ENCODE assay signal across 7 mouse cellular contexts in the genomic region with DNA sequence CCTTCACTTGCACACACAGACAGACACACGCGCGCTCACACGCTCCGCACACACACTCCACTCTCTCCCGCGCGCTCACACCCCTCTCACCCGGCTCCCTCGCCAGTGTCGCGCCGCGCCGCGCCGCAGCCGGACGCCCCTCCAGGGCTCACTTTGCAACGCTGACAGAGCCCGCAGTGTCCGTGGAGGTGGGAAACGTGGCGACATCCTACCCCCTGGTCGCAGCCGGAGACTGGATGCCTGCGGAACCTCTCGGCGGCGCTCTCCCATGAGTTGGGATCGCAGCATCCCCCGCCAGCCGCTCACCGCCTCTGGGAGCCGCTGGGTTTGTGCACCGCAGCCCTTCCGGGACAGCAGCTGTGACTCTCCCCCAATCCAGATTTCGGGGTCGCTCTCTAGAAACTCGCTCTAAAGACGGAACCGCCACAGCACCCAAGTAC. TPM values are rescaled to one million over a fixed set of nuclear protein-coding genes. Genes with fewer than 3 reads are reported as not detected.
DNase-seq lines count a peak whose midpoint lies in the region; ATAC-seq lines count a peak whose summit lies in the region.

No protein-coding gene starts in this region.

- peak overlapping the region; percentile 70 for H3K4me3 ChIP-seq in heart, embryonic 11.5 days (ENCODE audit: low read depth, low read length)
- H3K4me3 ChIP-seq in limb, embryonic 10.5 days: peak overlapping the region; percentile 75
- peak overlapping the region; percentile 74 for H3K4me3 ChIP-seq in neural tube, embryonic 13.5 days

- DNase-seq in right cerebral cortex, postnatal 4 days: peak; percentile 39
- DNase-seq in right cerebral cortex, postnatal 14 days: no peak
- DNase-seq in embryo, embryonic 10.5 days (ENCODE audit: low spot score): peak; percentile 62
- peak; percentile 75 for DNase-seq in limb, embryonic 10.5 days (ENCODE audit: low spot score)
- no peak for DNase-seq in right cerebral cortex, postnatal 10 days (ENCODE audit: low spot score in 2 of 2)

- ATAC-seq in heart, embryonic 11.5 days (replicated peaks; ENCODE audit: insufficient number of reproducible peaks, low FRiP score, low TSS enrichment): peak; percentile 0; the same call in 1 of the 2 replicates
- no peak; the same call in 1 of the 2 replicates for ATAC-seq in neural tube, embryonic 13.5 days (ENCODE audit: low read depth)

- WGBS in heart, embryonic 11.5 days (ENCODE audit: insufficient replicate concordance): under 1% methylated on average over 42 of the region's 42 CpGs
- under 1% methylated on average over 42 of the region's 42 CpGs for WGBS in limb, embryonic 10.5 days
- WGBS in neural tube, embryonic 13.5 days: under 1% methylated on average over 42 of the region's 42 CpGs

- H3K4me2 ChIP-seq in heart, embryonic 11.5 days: peak overlapping the region; percentile 100
- H3K4me2 ChIP-seq in neural tube, embryonic 13.5 days: peak overlapping the region; percentile 97

- no peaks in the 10 kb centered on the region for H3K36me3 ChIP-seq in heart, embryonic 11.5 days (ENCODE audit: control insufficient read depth, insufficient read depth, low read length)
- H3K36me3 ChIP-seq in limb, embryonic 10.5 days: no peaks in the 10 kb centered on the region
- H3K36me3 ChIP-seq in neural tube, embryonic 13.5 days: no peaks in the 10 kb centered on the region

- peaks cover 16% of the 10 kb centered on the region for H3K4me1 ChIP-seq in heart, embryonic 11.5 days (ENCODE audit: control insufficient read depth, insufficient read depth, low read length)
- H3K4me1 ChIP-seq in limb, embryonic 10.5 days: peaks cover 57% of the 10 kb centered on the region
- H3K4me1 ChIP-seq in neural tube, embryonic 13.5 days (replicated peaks): peaks cover 60% of the 10 kb centered on the region

- H3K9me3 ChIP-seq in heart, embryonic 11.5 days (replicated peaks; ENCODE audit: control insufficient read depth, low read length): no peaks in the 10 kb centered on the region
- H3K9me3 ChIP-seq in limb, embryonic 10.5 days (replicated peaks): no peaks in the 10 kb centered on the region
- H3K9me3 ChIP-seq in neural tube, embryonic 13.5 days: no peaks in the 10 kb centered on the region

- H3K27ac ChIP-seq in heart, embryonic 11.5 days (ENCODE audit: low read depth, low read length): peak overlapping the region; percentile 86
- peak overlapping the region; percentile 72 for H3K27ac ChIP-seq in limb, embryonic 10.5 days
- peak overlapping the region; percentile 94 for H3K27ac ChIP-seq in neural tube, embryonic 13.5 days (replicated peaks)

- H3K9ac ChIP-seq in heart, embryonic 11.5 days (ENCODE audit: low read depth, low read length): peak overlapping the region; percentile 78
- peak overlapping the region; percentile 79 for H3K9ac ChIP-seq in neural tube, embryonic 13.5 days

- H3K27me3 ChIP-seq in heart, embryonic 11.5 days (ENCODE audit: control insufficient read depth, insufficient read depth, low read length): peaks cover 45% of the 10 kb centered on the region
- H3K27me3 ChIP-seq in limb, embryonic 10.5 days (ENCODE audit: low read depth, poor library complexity, severe bottlenecking): peaks cover 52% of the 10 kb centered on the region
- peaks cover 43% of the 10 kb centered on the region for H3K27me3 ChIP-seq in neural tube, embryonic 13.5 days

RNA-seq across cellular contexts. Expression of a gene that starts 0.3 kb away (rescaled TPM):
- polyA plus RNA-seq in heart, embryonic 11.5 days (2014; fragmentation: Nextera tagmentation; extraction: Ambion mirVana): 0.17 TPM in 1 of 2 replicates, not detected in the other
- 0.06 and 0.13 TPM in 2 replicates for polyA plus RNA-seq in limb, embryonic 10.5 days (2016; fragmentation: Nextera tagmentation; extraction: Ambion mirVana)
- polyA plus RNA-seq in neural tube, embryonic 13.5 days (2015; fragmentation: Nextera tagmentation; extraction: Ambion mirVana): 0.91 and 1.3 TPM in 2 replicates

Comparison
In these comparisons a context has a peak if more than half of its experiments do, and no peak if none do; other contexts are left out.
1. DNase-seq: peak in right cerebral cortex, postnatal 4 days (single experiment), embryo, embryonic 10.5 days (single experiment) and limb, embryonic 10.5 days (single experiment); none in right cerebral cortex, postnatal 14 days (single experiment) and right cerebral cortex, postnatal 10 days (0 of 2).
2. Peak in every context shown above with its lines, with median percentiles within 50 percentile points of each other: H3K27ac ChIP-seq and H3K4me3 ChIP-seq.